Mouse (Mus musculus) spleen, embryonic (tissue): Measurements from ENCODE around the gene Entpd1.

ENCODE experiments used
- CTCF ChIA-PET: fragments of 350-600 bp; sonication (Branson Sonifier 250); formaldehyde crosslinking; loops from one replicate; lab custom pipeline; 2022; lab: Charles Lee

The Entpd1 gene

DNA sequence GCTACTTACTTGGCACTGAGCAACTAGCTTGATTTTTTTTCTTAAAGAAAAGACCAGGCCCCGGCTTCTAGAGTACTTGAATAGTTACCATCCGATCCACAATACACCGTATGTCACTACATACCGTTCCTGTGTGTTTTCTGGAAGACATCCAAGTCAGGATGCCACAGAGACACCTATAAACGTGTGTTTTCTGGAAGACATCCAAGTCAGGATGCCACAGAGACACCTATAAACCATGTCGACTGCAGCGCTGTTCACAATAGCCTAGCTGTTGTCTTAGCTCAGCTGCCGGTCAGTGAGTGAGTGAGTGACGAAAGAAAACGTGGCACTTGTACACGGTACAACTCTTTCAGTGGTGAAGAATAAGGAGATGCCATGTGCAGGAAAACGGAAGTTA lies 13.8 kb downstream of the Entpd1 start:
- CTCF ChIA-PET: interaction anchor here (0.5 to 0.7 kb wide), 2 partner anchors 14 to 33 kb away, joined by 4 to 7 read pairs; no protein-coding TSS in a partner anchor

DNA sequence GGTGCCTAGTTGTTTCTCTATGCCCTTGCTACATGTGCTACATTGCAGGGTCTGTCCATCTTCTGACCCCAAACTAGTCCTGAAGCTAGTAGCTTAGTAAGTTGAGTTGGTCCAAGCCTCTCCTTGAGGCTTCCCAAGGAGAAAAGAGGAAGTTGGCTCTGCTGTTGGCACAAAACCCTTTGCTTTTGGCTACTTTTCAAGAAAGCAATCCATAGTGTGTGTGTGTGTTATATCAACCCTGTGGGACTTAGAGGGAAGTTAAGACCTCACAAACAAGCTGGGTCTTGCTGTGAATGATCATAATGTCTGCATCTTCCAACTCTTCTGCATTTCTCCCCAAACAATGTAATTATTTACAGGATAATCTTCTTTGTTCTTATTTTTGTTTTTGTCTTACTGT lies 16.8 kb downstream of the Entpd1 start:
- CTCF ChIA-PET: no interaction called here

DNA sequence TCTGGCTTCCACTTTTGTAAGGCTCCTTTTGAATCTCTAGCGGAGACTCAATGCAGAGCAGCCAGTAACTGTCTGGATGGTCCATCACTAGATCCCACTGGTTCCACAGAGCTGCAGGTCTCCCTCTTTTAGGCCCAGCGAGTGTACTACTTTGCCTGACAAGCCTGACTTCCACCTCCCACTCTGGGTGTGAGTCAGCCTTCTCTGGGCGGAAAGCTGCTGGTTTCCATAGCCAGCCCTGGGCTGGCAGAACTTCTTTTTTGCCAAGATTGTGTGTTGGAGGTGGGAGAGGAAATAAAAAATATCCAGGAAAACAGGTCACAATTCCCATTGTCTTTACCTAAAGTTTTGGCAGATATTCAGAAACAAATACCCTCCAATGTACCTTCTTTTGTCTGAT lies 17.9 kb downstream of the Entpd1 start:
- CTCF ChIA-PET: no interaction called here

DNA sequence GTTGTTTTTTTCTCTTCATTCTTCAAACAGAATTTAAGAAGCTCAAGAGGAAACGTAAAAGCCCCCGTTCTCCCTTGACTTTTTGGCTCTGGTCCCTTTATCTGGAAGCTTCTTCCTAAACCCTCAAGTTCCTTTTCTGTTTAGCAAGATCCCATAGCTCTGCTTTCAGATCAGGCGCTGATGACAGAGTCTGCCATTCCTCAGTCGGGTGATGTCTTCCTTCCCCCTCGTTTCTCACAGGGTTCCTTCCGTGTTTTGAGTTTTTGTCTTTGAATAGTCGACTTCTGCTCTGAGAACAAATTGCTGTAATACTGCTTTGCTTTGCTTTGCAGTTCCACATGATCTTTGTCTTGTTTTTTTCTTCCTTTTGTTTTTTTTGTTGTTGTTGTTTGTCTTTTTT lies 18.4 kb downstream of the Entpd1 start:
- CTCF ChIA-PET: no interaction called here

DNA sequence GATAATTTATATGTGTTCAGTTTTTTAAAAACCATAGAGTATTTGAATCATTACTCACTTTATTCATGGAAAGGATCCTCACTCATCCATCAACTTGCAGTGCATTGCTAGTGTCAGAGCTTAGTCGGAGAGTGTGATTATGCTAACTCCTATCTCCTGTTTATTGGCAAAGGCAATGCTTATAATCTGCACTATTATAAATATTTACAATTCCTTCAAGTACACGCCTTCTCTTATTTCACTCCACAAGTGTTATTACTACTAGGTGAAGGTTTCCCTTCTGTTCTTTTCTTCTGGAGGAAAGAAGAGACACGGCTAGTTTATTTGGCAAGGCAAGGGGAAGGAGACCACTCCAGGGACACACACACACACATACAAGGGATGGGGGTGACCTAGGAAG lies 20.0 kb downstream of the Entpd1 start:
- CTCF ChIA-PET: no interaction called here

DNA sequence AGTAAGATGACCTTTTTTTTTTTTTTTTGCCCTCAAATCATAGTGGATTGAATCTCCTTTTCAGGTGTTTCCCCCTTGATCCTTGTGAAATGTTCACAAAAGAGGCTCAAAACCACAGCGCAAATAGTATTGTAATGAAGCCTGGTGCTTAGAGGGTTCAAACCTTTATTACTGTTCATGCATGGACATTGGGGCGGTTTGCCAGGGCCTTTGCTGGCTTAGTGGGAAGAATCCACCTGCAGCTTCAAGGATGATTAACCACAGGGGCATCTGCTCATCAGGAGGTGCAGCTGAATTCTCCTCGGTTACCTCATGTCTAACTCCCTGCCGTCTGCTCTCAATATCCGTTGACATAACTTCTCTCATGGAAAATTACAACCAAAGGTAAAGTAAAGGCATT lies 20.5 kb downstream of the Entpd1 start:
- CTCF ChIA-PET: no interaction called here

DNA sequence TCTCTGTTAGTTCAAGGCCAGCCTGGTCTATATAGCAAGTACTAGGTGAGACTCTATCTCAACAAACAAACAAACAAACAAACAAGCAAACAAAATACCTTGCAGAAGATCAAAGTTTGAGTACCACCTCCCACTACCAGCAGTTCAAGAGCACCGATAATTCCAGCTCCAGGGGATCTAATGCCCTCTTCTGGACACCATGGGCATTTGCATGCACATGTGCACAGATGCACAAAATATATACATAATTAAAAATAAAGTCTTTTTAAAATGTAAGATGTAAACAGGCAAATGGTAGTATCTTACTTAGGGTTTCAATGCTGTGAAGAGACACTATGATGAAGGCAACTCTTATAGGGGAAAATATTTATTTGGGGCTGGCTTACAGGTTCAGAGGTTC lies 21.0 kb downstream of the Entpd1 start:
- CTCF ChIA-PET: no interaction called here

DNA sequence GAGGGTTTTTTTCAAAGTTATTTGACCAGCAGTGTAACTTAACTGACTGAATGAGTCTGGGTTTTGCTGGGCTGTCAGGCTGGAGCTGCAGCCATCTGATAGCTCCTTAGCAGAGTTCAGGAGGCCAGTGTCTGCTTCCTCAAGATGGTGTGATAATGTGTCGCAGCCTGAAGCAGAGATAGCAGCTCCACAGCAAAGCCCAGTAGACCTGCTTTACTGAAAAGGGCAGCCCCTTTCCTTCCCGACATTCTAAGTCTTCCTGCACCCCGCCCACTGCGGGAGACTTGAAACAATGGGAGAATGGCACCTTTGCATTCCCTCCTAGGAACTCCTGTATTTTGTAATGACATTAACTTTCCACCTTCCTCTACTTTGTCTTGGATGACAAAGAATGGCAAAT lies 24.9 kb downstream of the Entpd1 start:
- CTCF ChIA-PET: no interaction called here

DNA sequence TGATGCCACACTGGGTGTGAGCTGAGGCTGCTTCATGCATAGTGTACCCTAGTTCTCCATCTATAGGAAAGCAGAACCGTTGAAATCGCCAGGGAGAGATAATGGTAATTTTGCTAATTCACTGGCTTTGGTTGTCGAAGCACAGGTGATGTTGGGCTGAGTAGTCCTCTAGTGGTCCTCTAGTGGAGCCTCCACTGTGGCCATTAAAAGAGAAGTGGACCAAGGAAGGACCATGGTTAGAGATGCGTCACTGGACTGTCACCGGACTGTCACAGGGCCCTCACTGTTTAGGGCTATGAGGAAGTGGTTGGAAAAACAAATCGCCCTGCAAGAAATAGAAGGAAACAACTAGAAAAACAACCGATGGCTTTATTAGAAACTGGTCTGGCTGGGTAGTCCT lies 25.4 kb downstream of the Entpd1 start:
- CTCF ChIA-PET: no interaction called here

DNA sequence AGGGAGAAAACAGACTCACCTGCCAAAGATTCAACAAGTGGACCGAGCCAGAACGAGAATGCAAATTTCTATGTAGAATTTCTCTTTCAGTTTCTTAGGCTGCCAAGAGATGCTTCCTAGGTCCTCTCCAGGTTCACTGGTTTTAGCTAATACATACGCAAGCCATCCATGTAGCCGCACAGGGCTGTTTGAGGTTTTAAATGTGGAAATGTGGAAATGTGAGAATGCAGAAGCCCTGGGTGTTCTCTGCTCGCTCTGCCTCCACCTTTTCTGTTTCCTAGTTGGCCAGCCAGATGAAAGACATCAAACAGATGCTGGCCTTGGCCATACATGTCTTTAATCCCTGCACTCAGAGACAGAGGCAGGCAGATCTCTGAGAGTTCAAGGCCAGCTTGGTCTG lies 26.4 kb downstream of the Entpd1 start:
- CTCF ChIA-PET: no interaction called here

DNA sequence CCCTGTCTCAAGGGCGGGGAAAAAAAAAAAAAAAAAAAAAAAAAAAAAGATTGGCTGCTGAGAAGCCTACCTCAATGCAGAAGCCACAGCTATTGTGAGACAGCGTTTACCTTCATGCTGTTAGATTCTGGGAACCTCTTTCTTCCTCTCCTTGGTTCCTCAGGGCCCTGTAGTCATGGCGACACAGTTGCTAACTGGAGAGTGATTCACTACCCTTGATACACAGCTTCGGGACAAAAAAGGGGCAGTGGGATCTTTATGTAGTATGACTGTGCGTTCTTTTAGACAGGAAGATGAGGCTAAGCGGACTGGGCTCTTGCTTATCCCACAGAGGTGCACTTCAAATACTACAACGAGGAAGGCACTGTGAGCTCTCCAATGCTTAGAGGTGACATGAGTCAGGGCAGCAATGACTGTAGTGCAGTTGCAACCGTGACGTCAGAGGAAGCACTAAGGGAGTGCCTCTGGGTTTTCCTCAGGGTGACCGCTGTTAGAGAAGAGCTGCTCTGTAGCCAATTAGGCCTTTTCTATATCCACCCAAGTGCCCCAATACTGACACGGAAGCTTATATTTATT lies 27.7 kb downstream of the Entpd1 start:
- CTCF ChIA-PET: interaction anchor here (0.5 kb wide), 2 partner anchors 14 to 148 kb away, joined by 4 to 6 read pairs; no protein-coding TSS in a partner anchor

DNA sequence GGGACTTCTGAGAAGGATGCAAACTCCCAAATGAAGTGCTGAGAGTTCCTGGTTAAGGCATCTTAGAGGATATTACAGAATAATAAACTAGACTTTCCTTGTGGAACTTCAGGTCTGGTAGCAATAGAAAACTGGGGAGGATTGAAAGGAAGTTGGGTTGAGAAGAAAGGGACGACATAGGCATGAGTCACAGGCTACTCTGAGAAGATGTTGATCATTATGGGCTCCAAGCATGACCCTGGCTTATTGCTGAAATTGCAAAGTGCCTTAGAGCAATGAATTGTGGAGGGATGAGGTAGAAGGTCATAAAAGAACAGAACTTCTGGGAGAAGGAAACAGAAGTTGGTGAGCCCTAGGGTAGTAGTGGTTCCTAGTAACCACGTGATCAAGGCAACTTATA lies 28.6 kb downstream of the Entpd1 start:
- CTCF ChIA-PET: interaction anchor here (0.6 kb wide), 1 partner anchor 70 kb away, joined by 3 read pairs; no protein-coding TSS in a partner anchor

DNA sequence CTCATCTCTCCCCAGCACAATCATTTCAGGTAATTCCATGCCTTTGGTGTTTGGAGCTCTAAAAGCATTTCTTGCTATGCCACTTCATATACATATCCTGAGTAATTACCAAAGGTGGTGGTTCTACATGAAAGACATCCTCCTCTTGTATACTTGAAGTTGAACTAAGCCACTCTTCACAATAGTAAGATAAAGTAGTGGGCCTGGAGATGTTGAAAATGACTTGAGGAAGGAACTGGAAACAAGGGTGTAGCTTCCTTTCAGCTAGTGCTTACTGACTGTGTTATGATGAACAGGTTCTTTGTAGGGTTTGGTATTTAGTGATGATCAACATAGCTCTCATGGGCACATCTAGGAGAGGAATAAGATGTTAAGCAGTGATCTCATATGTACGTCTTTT lies 31.7 kb downstream of the Entpd1 start:
- CTCF ChIA-PET: no interaction called here

DNA sequence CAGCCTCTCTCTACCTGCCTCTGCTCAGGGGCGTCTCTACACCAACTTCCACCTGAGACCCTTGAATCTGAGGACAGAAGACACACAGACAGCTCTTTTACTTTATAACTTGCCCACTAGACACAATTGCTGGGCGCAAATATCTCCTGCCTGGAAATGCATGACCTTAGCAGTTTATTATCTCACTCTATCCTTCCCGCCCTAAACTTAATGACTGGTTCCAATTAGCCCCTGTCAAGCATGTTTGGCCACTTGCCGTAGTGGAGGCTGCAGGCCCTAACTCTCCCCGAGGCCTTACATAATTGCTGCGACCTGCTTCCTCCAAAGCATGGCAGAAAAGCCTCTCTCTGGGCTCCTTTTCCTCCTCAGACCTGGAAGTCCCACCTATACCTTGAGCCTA lies 34.2 kb downstream of the Entpd1 start:
- CTCF ChIA-PET: no interaction called here

DNA sequence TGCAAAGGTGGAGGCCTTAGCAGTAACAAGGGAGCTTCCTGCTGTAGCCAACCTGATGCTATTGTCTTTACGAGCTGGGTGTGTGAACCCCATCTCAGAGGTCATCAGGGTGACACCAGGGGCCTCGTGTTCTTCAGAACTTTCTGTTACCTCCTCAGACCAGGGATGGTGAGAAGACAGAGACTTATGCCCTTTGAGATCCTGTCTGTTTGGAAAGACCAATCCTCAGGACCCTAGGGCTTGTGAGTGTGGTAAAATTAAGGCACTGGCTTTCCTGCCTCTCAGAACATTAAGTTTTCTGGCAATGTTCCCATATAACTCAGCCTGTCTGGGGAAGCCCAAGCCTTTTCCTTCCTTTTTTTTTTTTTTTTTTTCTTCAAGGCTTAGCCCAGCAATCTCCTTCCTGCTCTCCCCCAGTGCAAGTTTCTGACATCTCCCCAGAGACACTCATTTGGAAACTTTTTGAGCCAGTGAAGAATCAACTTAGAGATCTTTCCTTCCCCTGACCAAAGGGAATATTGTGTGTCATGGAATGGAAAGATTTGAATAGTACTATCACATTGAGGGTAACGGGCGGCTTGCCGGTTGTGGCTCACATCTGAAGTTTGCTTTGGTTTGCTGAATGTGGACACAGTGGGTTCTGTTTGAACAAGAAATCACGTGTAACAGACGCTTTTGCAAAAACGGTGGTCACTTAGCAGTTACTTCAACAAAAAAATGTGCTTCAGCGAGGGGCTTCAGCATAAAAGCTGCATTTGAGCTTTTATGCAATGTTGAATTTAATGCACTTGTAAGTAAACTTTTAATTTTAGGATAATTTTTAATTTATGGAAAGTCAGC lies 35.4 kb downstream of the Entpd1 start:
- CTCF ChIA-PET: no interaction called here

DNA sequence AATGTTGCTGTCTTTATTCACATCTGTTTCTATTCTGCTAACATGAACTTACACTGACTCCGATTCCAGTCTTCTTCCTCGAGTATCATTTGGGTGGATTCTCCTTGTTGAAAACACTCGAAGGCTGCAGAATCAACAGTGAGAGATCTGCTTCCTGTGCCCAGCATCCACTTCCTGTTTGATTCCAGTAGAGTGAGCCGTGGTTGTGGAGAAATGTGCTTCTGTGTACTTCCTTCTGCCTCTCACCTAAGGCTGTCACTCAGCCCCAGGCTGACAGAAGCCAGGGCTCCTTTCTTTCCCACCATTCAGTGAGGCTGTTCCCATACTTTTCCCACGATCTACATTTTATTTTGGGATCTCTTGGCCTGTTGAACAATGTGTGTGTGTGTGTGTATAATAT lies 37.9 kb downstream of the Entpd1 start:
- CTCF ChIA-PET: no interaction called here

DNA sequence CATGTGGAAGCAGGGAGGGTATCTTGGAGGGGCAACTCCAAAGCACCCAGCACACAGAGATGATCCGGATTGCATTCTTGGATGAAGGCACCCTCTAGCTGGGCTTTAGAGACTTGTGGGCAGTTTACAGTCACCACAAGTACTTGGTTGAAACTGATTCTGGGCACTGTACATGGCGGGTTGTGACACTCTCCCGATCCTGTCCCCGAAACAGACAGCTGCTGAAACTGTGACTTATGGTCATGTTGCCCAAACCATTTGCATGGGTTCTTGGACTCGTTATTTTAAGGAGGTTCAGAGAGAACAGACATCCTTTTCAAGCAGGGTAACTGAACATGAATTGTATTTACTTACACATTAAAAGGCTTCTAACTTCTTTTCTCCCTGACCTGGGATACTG lies 44.0 kb downstream of the Entpd1 start:
- CTCF ChIA-PET: interaction anchor here (0.5 kb wide), 1 partner anchor 11 kb away, joined by 4 read pairs; no protein-coding TSS in a partner anchor

DNA sequence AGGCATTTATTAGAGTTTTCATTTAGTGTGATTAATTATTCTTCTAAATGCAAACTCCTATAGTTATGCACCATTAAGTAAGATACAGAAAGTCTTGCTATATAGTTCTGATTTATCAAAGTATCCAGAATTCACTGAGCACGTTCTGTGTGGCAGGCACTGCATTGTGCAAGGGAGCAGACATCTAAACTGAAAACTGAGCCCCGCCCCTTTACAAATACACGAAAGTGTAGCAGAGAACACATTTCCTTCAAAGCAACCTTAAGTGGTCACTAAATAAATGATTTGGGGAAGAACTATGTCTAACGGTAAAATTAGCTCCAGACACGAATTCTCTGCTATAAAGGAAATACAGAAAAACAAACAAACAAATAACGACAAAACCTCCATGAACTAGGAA lies 46.1 kb downstream of the Entpd1 start:
- CTCF ChIA-PET: no interaction called here

DNA sequence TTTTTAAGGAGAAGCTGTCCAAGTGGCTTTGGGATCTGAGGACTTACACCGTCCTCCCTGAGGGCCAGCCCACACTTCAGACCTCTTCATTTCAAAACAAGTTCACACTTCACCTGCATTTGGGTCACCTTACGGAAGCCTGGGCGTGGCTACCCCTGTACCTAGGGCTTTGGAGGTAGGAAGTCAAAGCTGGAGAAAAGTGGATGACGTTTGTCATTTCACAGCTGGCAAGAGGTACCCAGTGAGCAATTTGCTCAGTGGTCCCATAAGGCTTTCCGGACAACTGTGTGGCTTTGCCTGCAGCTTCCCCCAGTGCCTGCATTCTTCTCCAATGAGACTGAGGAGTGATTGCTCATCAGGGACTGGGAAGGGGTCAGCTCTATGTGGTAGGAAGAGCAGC lies 46.8 kb downstream of the Entpd1 start:
- CTCF ChIA-PET: interaction anchor here (0.7 kb wide), 1 partner anchor 33 kb away, joined by 7 read pairs; no protein-coding TSS in a partner anchor

DNA sequence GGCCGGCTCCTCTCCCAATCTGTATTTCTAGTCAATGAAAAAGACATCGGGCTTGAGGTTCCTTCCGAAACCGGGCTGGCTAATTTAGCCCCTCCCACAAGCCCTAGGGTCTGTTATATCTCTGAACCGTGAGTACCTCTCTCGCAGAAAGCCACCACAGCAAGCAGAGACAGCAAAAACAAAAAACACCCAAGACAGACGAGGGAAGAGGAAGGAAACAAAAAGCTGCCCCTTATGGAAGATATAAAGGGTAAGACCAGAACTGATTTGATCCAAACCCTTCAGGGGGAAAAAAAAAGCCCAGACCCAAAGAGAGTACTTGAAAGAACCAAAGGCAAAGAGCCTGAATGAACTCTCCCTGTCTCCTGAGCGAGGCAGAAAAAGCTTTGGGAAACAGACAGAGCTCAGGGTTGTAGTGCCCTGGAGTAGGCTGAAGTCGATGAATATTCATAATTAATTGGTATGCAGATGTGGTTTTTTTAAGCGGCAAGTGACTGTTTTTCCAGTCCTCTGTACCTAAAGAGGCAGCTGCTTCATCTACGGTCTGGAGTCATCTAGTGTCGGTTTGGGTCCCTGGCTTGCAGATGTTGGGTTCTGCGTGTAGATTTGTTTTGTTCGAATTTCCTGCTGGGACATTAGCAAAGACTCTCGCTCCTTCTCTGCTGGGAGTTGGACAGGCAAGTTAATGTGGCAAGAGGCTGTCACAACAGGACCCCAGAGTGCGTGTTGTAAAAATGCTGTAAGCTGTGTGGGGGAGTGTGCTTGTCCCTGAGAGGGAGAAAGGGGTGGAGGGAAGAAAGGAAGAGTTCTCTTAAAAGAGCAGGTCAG lies 47.7 kb downstream of the Entpd1 start:
- CTCF ChIA-PET: interaction anchor here (2.0 kb wide), 1 partner anchor 62 kb away, joined by 8 read pairs; no protein-coding TSS in a partner anchor

DNA sequence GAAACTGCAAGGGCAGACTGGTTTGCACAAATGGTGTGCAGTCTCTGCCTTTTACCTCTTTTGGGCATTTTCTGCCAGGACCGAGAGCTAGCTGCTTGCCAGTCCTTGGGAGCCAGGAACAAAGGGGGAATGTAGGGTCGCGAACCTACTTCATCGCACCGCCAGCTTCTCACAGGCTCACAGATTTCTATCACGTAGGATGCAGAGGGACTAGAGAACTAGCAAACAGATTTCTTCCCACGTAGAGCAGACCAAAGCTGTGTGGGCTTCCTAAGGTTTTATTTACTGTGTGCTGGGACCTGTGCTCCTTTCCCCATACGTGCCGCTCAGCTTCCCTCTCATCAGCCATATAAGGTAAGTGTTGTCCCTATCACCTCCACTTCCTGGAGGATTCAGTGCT lies 48.3 kb downstream of the Entpd1 start:
- CTCF ChIA-PET: interaction anchor here (0.5 to 2.0 kb wide), 2 partner anchors 61 to 304 kb away, joined by 7 to 8 read pairs; no protein-coding TSS in a partner anchor

DNA sequence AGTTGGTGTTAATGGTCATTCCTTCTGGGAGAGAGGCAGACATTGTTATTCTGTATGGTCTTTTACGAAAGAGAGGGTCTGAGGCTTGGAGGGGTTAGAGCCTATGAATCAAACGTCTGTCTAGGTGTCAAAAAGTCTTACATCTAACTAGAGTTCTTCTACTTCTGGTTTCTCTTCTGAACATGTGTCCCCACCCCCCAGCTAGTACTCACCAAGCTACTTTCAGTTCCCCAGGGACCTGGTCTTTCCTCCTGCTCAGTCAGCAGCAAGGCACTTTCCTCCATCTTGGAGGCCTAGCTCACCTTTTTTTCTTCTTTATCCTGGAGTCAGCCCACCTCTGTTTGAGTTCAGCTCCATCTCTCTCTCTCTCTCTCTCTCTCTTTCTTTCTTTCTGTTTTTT lies 48.9 kb downstream of the Entpd1 start:
- CTCF ChIA-PET: interaction anchor here (0.5 to 2.0 kb wide), 4 partner anchors 21 to 304 kb away, joined by 3 to 11 read pairs (median 8); no protein-coding TSS in a partner anchor
